ENCODE assay signal across 10 mouse cellular contexts in genomic region chr3:152761116-152761515, GRCm38 (mm10). TPM values are rescaled to one million over a fixed set of nuclear protein-coding genes. Genes with fewer than 3 reads are reported as not detected.
DNase-seq lines count a peak whose midpoint lies in the region; ATAC-seq and TF ChIP-seq lines count a peak whose summit lies in the region.
"Had no signal": no experiment of that assay in that cellular context is flagged by ENCODE, and none has a peak within 500 bp of the region (broad histone marks: within the 10 kb centered on the region; RNA-seq: fewer than 3 reads in every experiment).

No protein-coding gene starts in this region.

- WGBS in intestine, embryonic 14.5 days = 32% methylated on average over 7 of the region's 7 CpGs
- WGBS in intestine, embryonic 15.5 days = 39% methylated on average over 7 of the region's 7 CpGs
- WGBS in limb, embryonic 11.5 days = 29% methylated on average over 7 of the region's 7 CpGs
- 29% methylated on average over 7 of the region's 7 CpGs for WGBS in stomach, postnatal 0 days

- peak; percentile 70 for DNase-seq in intestine, embryonic 14.5 days (ENCODE audit: low spot score)
- DNase-seq in ZHBTc4 (ENCODE audit: low read depth, low spot score) = peak; percentile 59
- peak; percentile 38 to 70 for DNase-seq in frontal cortex, postnatal 36 days (ENCODE audit: low spot score in 2 of 2)
- peak; percentile 43 for DNase-seq in limb, embryonic 11.5 days (ENCODE audit: low spot score)
- DNase-seq in stomach, postnatal 0 days (ENCODE audit: low spot score) = no peak
- DNase-seq in neural tube, embryonic 10.5 days (ENCODE audit: extremely low spot score, low spot score) = no peak

- TF ChIP-seq CTCF in stomach, postnatal 0 days (IDR thresholded peaks at IDR 0.05; ENCODE audit: low read depth) = peak; percentile 75

- no peaks in the 10 kb centered on the region for H3K36me3 ChIP-seq in intestine, embryonic 14.5 days (ENCODE audit: control insufficient read depth, insufficient read depth, low read length)
- H3K36me3 ChIP-seq in intestine, embryonic 15.5 days = no peaks in the 10 kb centered on the region
- H3K36me3 ChIP-seq in limb, embryonic 11.5 days (ENCODE audit: control insufficient read depth, insufficient read depth, low read length) = no peaks in the 10 kb centered on the region
- no peaks in the 10 kb centered on the region for H3K36me3 ChIP-seq in stomach, postnatal 0 days (ENCODE audit: control insufficient read depth, insufficient read depth, low read length)

- H3K27me3 ChIP-seq in intestine, embryonic 14.5 days (replicated peaks; ENCODE audit: control insufficient read depth, insufficient read depth, low read length) = no peaks in the 10 kb centered on the region
- H3K27me3 ChIP-seq in intestine, embryonic 15.5 days (replicated peaks) = no peaks in the 10 kb centered on the region
- H3K27me3 ChIP-seq in limb, embryonic 11.5 days (ENCODE audit: control insufficient read depth, insufficient read depth, low read length) = no peaks in the 10 kb centered on the region
- no peaks in the 10 kb centered on the region for H3K27me3 ChIP-seq in stomach, postnatal 0 days (ENCODE audit: control insufficient read depth, insufficient read depth, low read length)
- H3K27me3 ChIP-seq: megakaryocyte, embryonic 14.5 days had no signal

- peaks cover 18% of the 10 kb centered on the region for H3K4me1 ChIP-seq in intestine, embryonic 14.5 days (replicated peaks; ENCODE audit: control insufficient read depth, insufficient read depth, low read length)
- H3K4me1 ChIP-seq in intestine, embryonic 15.5 days (replicated peaks) = 0 out of 2 replicates have a peak, but pooled peaks cover 11% of the 10 kb centered on the region
- H3K4me1 ChIP-seq in limb, embryonic 11.5 days (ENCODE audit: control insufficient read depth, insufficient read depth, low read length) = peaks cover 8% of the 10 kb centered on the region; the same call in 1 of the 2 replicates
- H3K4me1 ChIP-seq in stomach, postnatal 0 days (replicated peaks; ENCODE audit: control insufficient read depth, insufficient read depth) = no peaks in the 10 kb centered on the region

- no peak overlapping the region for H3K4me2 ChIP-seq in intestine, embryonic 14.5 days (ENCODE audit: low read length)
- no peak overlapping the region for H3K4me2 ChIP-seq in intestine, embryonic 15.5 days (replicated peaks)
- H3K4me2 ChIP-seq in limb, embryonic 11.5 days (ENCODE audit: low read depth, severe bottlenecking) = no peak overlapping the region
- no peak overlapping the region for H3K4me2 ChIP-seq in stomach, postnatal 0 days (replicated peaks; ENCODE audit: low read depth)

- no peak overlapping the region for H3K27ac ChIP-seq in intestine, embryonic 14.5 days (ENCODE audit: low read depth)
- H3K27ac ChIP-seq in intestine, embryonic 15.5 days = no peak overlapping the region
- H3K27ac ChIP-seq in limb, embryonic 11.5 days (replicated peaks; ENCODE audit: low read depth, low read length) = no peak overlapping the region
- no peak overlapping the region for H3K27ac ChIP-seq in stomach, postnatal 0 days (replicated peaks)

- no peak for TF ChIP-seq EP300 in stomach, postnatal 0 days (optimal IDR thresholded peaks at IDR 0.05)

- no peak overlapping the region for H3K9ac ChIP-seq in intestine, embryonic 14.5 days (ENCODE audit: low read length)
- H3K9ac ChIP-seq in intestine, embryonic 15.5 days = no peak overlapping the region
- no peak overlapping the region for H3K9ac ChIP-seq in limb, embryonic 11.5 days (ENCODE audit: low read length)
- H3K9ac ChIP-seq in stomach, postnatal 0 days (ENCODE audit: low read length) = no peak overlapping the region

- no peak overlapping the region for H3K4me3 ChIP-seq in intestine, embryonic 14.5 days (ENCODE audit: low read depth, low read length)
- no peak overlapping the region for H3K4me3 ChIP-seq in intestine, embryonic 15.5 days (replicated peaks)
- no peak overlapping the region for H3K4me3 ChIP-seq in limb, embryonic 11.5 days (ENCODE audit: low read depth, low read length)
- no peak overlapping the region for H3K4me3 ChIP-seq in stomach, postnatal 0 days (ENCODE audit: low read depth, low read length)
- H3K4me3 ChIP-seq: erythroblast, embryonic 14.5 days; megakaryocyte, embryonic 14.5 days had no signal

- ATAC-seq in intestine, embryonic 14.5 days (replicated peaks; ENCODE audit: low FRiP score, low TSS enrichment, low read depth) = no peak
- no peak for ATAC-seq in intestine, embryonic 15.5 days
- ATAC-seq in CD4-positive, CD25-positive, alpha-beta regulatory T cell, adult 4 months = peak; percentile 31
- ATAC-seq in limb, embryonic 11.5 days (ENCODE audit: insufficient number of reproducible peaks, low FRiP score, low TSS enrichment, low read depth) = no peak
- no peak for ATAC-seq in stomach, postnatal 0 days (ENCODE audit: low FRiP score, low TSS enrichment)

- H3K9me3 ChIP-seq in intestine, embryonic 14.5 days (ENCODE audit: control insufficient read depth, low read length) = no peaks in the 10 kb centered on the region
- H3K9me3 ChIP-seq in intestine, embryonic 15.5 days = no peaks in the 10 kb centered on the region
- H3K9me3 ChIP-seq in limb, embryonic 11.5 days (ENCODE audit: control insufficient read depth, low read length) = no peaks in the 10 kb centered on the region
- H3K9me3 ChIP-seq in stomach, postnatal 0 days (ENCODE audit: control insufficient read depth, low read length) = no peaks in the 10 kb centered on the region
- H3K9me3 ChIP-seq: megakaryocyte, embryonic 14.5 days had no signal

RNA-seq across cellular contexts. Expression of gene Pigk, which starts 47.2 kb away (rescaled TPM):
- 41.8 and 42.9 TPM in 2 replicates for polyA plus RNA-seq in intestine, embryonic 14.5 days (2014; fragmentation: Nextera tagmentation; extraction: Ambion mirVana)
- polyA plus RNA-seq in intestine, embryonic 15.5 days (2015; fragmentation: Nextera tagmentation; extraction: Ambion mirVana) = 36.6 and 42.6 TPM in 2 replicates
- 10 to 100 TPM; 51.1 to 60.6 TPM for polyA plus RNA-seq in CD4-positive, CD25-positive, alpha-beta regulatory T cell, adult 4 months (2017; shearing (Covaris generic))
- 32.8 and 45.3 TPM in 2 replicates for polyA plus RNA-seq in limb, embryonic 11.5 days (2014; fragmentation: Nextera tagmentation; extraction: Ambion mirVana)
- 36.8 and 40.9 TPM in 2 replicates for polyA plus RNA-seq in stomach, postnatal 0 days (2015; fragmentation: Nextera tagmentation; extraction: Ambion mirVana)

Comparison
In these comparisons a context has a peak if more than half of its experiments do, and no peak if none do; other contexts are left out.
1. DNase-seq: peak in intestine, embryonic 14.5 days (single experiment), ZHBTc4 (single experiment), frontal cortex, postnatal 36 days (2 of 2) and limb, embryonic 11.5 days (single experiment); none in stomach, postnatal 0 days (single experiment) and neural tube, embryonic 10.5 days (single experiment).